Comparison of ENCODE assay signal across 13 mouse cellular contexts in the genomic region with DNA sequence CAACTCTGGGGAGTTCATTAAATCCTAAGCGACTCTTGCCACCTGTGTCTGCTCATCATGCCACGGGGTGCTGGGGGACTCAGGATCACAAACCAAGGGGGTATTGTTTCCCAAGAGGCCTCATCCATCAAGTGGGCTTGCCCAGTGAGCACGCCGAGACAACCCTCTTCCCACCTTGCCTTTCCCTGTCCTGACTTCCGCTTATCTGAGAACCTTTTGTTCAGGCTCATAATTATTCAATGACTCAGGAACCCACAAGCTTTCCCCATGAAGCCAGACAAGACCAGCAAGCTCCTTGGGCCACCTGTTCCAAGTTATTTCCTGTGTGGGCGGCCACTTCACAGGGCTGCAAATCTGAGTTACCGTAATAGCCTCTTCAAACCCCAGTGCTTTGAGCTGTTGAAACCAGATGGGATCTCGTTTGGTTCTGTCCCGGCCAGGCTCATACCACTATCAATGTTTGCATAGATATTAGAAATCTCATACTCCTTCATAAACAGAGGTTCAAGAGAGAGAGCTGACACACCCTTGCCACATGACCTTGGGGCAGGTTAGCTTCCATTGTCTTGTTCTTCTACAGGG.
A peak's percentile ranks its signal among the peaks of the same experiment; 100 is the strongest.
DNase-seq lines count a peak whose midpoint lies in the region; ATAC-seq lines count a peak whose summit lies in the region.
"Had no signal": no experiment of that assay in that cellular context is flagged by ENCODE, and none has a peak within 500 bp of the region (broad histone marks: within the 10 kb centered on the region; RNA-seq: fewer than 3 reads in every experiment).

No protein-coding gene starts in this region.

- intact Hi-C loops in heart, postnatal 25 days (cut with DNase I), result no loop called here

- no peak overlapping the region for H3K27ac ChIP-seq in embryonic facial prominence, embryonic 14.5 days (replicated peaks; ENCODE audit: low read depth, low read length)
- no peak overlapping the region for H3K27ac ChIP-seq in embryonic facial prominence, embryonic 10.5 days (replicated peaks)
- H3K27ac ChIP-seq in kidney, embryonic 15.5 days, result peak overlapping the region; percentile 64
- no peak overlapping the region for H3K27ac ChIP-seq in liver, embryonic 12.5 days
- H3K27ac ChIP-seq: hindbrain, embryonic 10.5 days; neural tube, embryonic 13.5 days had no signal

- H3K9me3 ChIP-seq in embryonic facial prominence, embryonic 14.5 days (ENCODE audit: control insufficient read depth, low read length), result no peaks in the 10 kb centered on the region
- H3K9me3 ChIP-seq in embryonic facial prominence, embryonic 10.5 days, result no peaks in the 10 kb centered on the region
- H3K9me3 ChIP-seq in kidney, embryonic 15.5 days (replicated peaks), result no peaks in the 10 kb centered on the region
- no peaks in the 10 kb centered on the region for H3K9me3 ChIP-seq in liver, embryonic 12.5 days (replicated peaks)
- H3K9me3 ChIP-seq: hindbrain, embryonic 10.5 days; neural tube, embryonic 13.5 days had no signal

- no peaks in the 10 kb centered on the region; the same call in none of the 2 replicates for H3K4me1 ChIP-seq in embryonic facial prominence, embryonic 14.5 days (ENCODE audit: control insufficient read depth, insufficient read depth, low read length)
- peaks cover 3% of the 10 kb centered on the region; the same call in 1 of the 2 replicates for H3K4me1 ChIP-seq in embryonic facial prominence, embryonic 10.5 days
- peaks cover 15% of the 10 kb centered on the region; the same call in 1 of the 2 replicates for H3K4me1 ChIP-seq in kidney, embryonic 15.5 days
- no peaks in the 10 kb centered on the region for H3K4me1 ChIP-seq in liver, embryonic 12.5 days
- H3K4me1 ChIP-seq: hindbrain, embryonic 10.5 days had no signal

- no peak overlapping the region for H3K4me3 ChIP-seq in embryonic facial prominence, embryonic 14.5 days (ENCODE audit: low read depth, low read length)
- H3K4me3 ChIP-seq in embryonic facial prominence, embryonic 10.5 days, result no peak overlapping the region
- no peak overlapping the region for H3K4me3 ChIP-seq in kidney, embryonic 15.5 days (replicated peaks)
- no peak overlapping the region for H3K4me3 ChIP-seq in liver, embryonic 12.5 days
- H3K4me3 ChIP-seq: hindbrain, embryonic 10.5 days; neural tube, embryonic 13.5 days had no signal

- no peak overlapping the region for H3K9ac ChIP-seq in embryonic facial prominence, embryonic 14.5 days (ENCODE audit: low read depth, low read length)
- H3K9ac ChIP-seq in kidney, embryonic 15.5 days, result no peak overlapping the region
- H3K9ac ChIP-seq in liver, embryonic 12.5 days, result no peak overlapping the region
- H3K9ac ChIP-seq: liver, postnatal 0 days; neural tube, embryonic 13.5 days had no signal

- no peak overlapping the region for H3K4me2 ChIP-seq in embryonic facial prominence, embryonic 14.5 days (ENCODE audit: low read depth, low read length)
- H3K4me2 ChIP-seq in kidney, embryonic 15.5 days, result no peak overlapping the region
- H3K4me2 ChIP-seq in liver, embryonic 12.5 days, result no peak overlapping the region
- H3K4me2 ChIP-seq: neural tube, embryonic 13.5 days had no signal

- H3K27me3 ChIP-seq in embryonic facial prominence, embryonic 14.5 days (replicated peaks; ENCODE audit: control insufficient read depth, insufficient read depth, low read length), result no peaks in the 10 kb centered on the region
- no peaks in the 10 kb centered on the region for H3K27me3 ChIP-seq in embryonic facial prominence, embryonic 10.5 days (replicated peaks; ENCODE audit: low read depth, poor library complexity, severe bottlenecking)
- no peaks in the 10 kb centered on the region for H3K27me3 ChIP-seq in kidney, embryonic 15.5 days
- H3K27me3 ChIP-seq in liver, embryonic 12.5 days (replicated peaks), result peaks cover 14% of the 10 kb centered on the region
- H3K27me3 ChIP-seq: neural tube, embryonic 13.5 days had no signal

- no peak for ATAC-seq in embryonic facial prominence, embryonic 14.5 days (ENCODE audit: low read depth)
- ATAC-seq in kidney, embryonic 15.5 days (replicated peaks; ENCODE audit: low FRiP score), result peak; percentile 61; the same call in 1 of the 2 replicates
- ATAC-seq in megakaryocyte, adult 5-6 weeks (ENCODE audit: poor library complexity, severe bottlenecking), result peak; percentile 43
- no peak for ATAC-seq in liver, embryonic 12.5 days
- ATAC-seq: liver, postnatal 0 days had no signal

- peak; percentile 36 for DNase-seq in embryonic facial prominence, embryonic 14.5 days (ENCODE audit: low spot score)
- DNase-seq in embryonic facial prominence, embryonic 10.5 days (ENCODE audit: low spot score), result no peak
- peak; percentile 33 for DNase-seq in brain, adult 2 months (ENCODE audit: low read depth, low spot score)
- no peak for DNase-seq in heart, postnatal 25 days (ENCODE audit: low spot score)
- no peak for DNase-seq in layer of hippocampus, postnatal 14 days (ENCODE audit: low spot score in 2 of 2)
- DNase-seq: B cell, adult 2 months; cerebellum, adult 9-10 months; liver, postnatal 0 days had no signal

- no peaks in the 10 kb centered on the region for H3K36me3 ChIP-seq in embryonic facial prominence, embryonic 14.5 days (ENCODE audit: control insufficient read depth, insufficient read depth, low read length)
- no peaks in the 10 kb centered on the region for H3K36me3 ChIP-seq in embryonic facial prominence, embryonic 10.5 days (replicated peaks)
- H3K36me3 ChIP-seq in kidney, embryonic 15.5 days, result no peaks in the 10 kb centered on the region
- no peaks in the 10 kb centered on the region for H3K36me3 ChIP-seq in liver, embryonic 12.5 days
- H3K36me3 ChIP-seq: hindbrain, embryonic 10.5 days; neural tube, embryonic 13.5 days had no signal

- WGBS in embryonic facial prominence, embryonic 14.5 days, result 68% methylated on average over 9 of the region's 9 CpGs
- WGBS in embryonic facial prominence, embryonic 10.5 days, result 77% methylated on average over 9 of the region's 9 CpGs
- WGBS in kidney, embryonic 15.5 days, result 38% methylated on average over 9 of the region's 9 CpGs
- WGBS in liver, embryonic 12.5 days (ENCODE audit: insufficient replicate concordance), result 39% methylated on average over 9 of the region's 9 CpGs

Comparison
In these comparisons a context has a peak if more than half of its experiments do, and no peak if none do; other contexts are left out.
1. DNase-seq: peak in embryonic facial prominence, embryonic 14.5 days (single experiment) and brain, adult 2 months (single experiment); none in embryonic facial prominence, embryonic 10.5 days (single experiment), heart, postnatal 25 days (single experiment) and layer of hippocampus, postnatal 14 days (0 of 2).
2. ATAC-seq: peak in kidney, embryonic 15.5 days (single experiment) and megakaryocyte, adult 5-6 weeks (single experiment); none in embryonic facial prominence, embryonic 14.5 days (single experiment) and liver, embryonic 12.5 days (single experiment).